Mouse (Mus musculus): ENCODE measurements around the gene Med4. TPM values are rescaled to one million over a fixed set of nuclear protein-coding genes. Genes with fewer than 3 reads are reported as not detected.

The Med4 gene
- 30.8 and 37.7 TPM in 2 replicates for total RNA-seq (2023)

DNA sequence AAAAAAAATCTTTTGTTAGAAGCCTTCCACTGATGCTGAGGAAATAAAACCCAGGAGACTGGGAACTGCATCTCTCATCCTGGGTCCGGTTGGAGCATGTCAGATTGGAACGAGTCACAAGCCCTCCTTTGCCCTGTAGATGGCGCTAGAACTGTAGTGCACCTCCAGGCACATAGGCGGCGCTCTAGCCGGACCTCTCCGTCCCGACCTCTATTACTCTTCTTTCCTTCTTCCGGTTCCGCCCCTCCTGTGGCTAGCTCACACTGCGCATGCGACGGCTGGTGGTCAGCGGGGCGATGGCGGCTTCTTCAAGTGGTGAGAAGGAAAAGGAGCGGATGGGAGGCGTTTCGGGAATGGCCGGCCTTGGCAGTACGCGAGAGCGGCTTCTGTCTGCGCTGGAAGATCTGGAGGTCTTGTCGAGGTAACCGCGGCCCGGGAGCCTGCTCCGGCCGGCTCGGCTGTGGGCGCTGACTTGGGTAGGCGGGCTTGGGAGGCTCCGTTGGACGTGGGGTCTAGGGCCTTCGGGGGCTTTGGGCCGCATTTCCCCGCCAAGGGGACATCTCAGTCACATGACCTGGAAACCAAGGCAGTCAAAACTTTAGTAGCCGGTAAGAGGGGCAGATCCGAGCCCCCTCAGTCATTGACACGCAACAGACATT lies at the start of gene Med4:
TSS of gene Med4 (plus strand) at position 261 of the 659 bp plus-strand sequence.

DNA sequence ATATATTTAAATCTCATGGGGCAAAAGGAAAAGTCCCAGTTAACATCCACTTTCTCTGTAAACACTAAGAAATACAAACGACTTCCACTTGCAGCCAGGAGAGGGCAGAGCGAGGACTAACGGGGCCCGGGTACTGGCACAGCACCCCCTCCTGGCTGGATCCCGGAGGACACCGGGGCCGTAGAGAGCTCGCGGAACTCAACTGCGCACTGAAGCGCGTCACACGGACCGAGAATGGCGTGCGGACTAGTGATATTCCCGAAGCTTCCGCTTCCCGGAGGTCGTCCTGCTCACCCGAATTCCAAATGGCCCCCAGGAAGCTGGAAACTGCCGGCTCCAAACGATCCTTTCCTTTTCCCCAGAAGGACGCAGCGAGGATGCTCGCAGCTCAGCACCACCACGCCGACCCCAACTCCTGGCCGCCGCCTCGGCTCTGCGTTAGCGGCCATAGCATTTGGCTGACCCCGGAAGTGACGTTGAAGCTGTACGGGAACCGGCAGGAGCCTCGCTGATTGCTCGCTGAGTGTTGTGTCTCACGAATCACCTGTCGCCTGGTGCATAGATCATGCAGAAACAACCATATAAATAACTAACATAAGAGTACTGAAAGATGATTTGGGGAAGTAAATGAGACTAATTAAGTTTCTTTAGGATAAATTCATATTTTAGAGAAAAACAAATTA lies 15.1 kb downstream of the Med4 start, which contains the start of gene Sucla2:
TSS of gene Sucla2 (plus strand) at position 554 of the 683 bp plus-strand sequence.

DNA sequence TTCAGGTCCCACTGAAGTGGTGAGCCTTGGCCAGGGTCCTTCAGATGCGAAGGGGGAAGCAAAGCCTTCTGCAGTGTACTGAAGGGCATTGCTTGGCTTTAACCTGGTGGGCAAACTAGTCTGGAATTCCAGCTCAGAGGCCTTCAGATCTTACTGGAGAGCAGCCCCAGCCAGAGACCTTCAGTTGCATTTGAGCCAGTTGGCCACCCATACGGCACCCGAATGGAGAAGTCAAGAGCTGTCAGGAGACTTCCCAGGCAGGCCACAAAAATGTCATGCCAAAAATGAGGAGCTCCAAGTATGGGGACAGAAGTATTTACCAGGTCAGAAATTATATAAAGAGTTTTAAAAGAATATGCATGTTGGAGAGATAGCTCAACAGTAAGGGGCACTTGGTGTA lies 38.2 kb downstream of the Med4 start, which contains the start of gene Nudt15:
TSS of gene Nudt15 (minus strand) at position 192 of the 400 bp plus-strand sequence.

Other genes starting within 250 kb of the Med4 start
- gene Rb1, start 184.2 kb upstream of the Med4 start, total RNA-seq (2023): 47.6 and 50.3 TPM in 2 replicates
- gene Itm2b, start 124.7 kb upstream of the Med4 start, total RNA-seq (2023): 974 and 1,091 TPM in 2 replicates
- 30.5 and 31.2 TPM in 2 replicates for gene Sucla2, start 15.3 kb downstream of the Med4 start, total RNA-seq (2023)
- 2.2 and 3.1 TPM in 2 replicates for gene Nudt15, start 38.2 kb downstream of the Med4 start, total RNA-seq (2023)
- gene Gm21750, start 151.2 kb downstream of the Med4 start, total RNA-seq (2023): not detected in 2 replicates